Mouse (Mus musculus) C2C12 (cell line): ENCODE data around the gene Sall2.

Experiments used
- CEBPB ChIP-seq: IDR thresholded peaks from one replicate; pipeline ENCODE4 v1.6.1; 2011; ENCODE audit warnings: low read depth, mild to moderate bottlenecking, control low read depth, moderate library complexity
- CTCF ChIP-seq: IDR thresholded peaks from one replicate; pipeline ENCODE4 v1.5.1; 2011; ENCODE audit not compliant: control insufficient read depth, insufficient read depth, insufficient read length
- FOSL1 ChIP-seq: IDR thresholded peaks from one replicate; pipeline ENCODE4 v1.8.0; 2011; ENCODE audit warnings: mild to moderate bottlenecking, low read length; ENCODE audit not compliant: poor library complexity, insufficient read depth, severe bottlenecking
- MAX ChIP-seq: IDR thresholded peaks from one replicate; pipeline ENCODE4 v1.6.1; 2011; ENCODE audit warnings: mild to moderate bottlenecking, control low read depth
- MYOD1 ChIP-seq: IDR thresholded peaks from one replicate; pipeline ENCODE4 v1.6.1; 2011; ENCODE audit warnings: low read depth; ENCODE audit not compliant: control insufficient read depth, insufficient read length
- MYOG ChIP-seq: IDR thresholded peaks from one replicate; pipeline ENCODE4 v1.6.1; 2011; ENCODE audit not compliant: control insufficient read depth, insufficient read length; ENCODE audit errors: extremely low read depth
- USF1 ChIP-seq: IDR thresholded peaks from one replicate; pipeline ENCODE4 v1.6.1; 2011; ENCODE audit warnings: low read depth, mild to moderate bottlenecking, control low read depth, moderate library complexity

- TF ChIP-seq MAX = no peak
- no peak for TF ChIP-seq CTCF
- TF ChIP-seq USF1 = no peak
- no peak for TF ChIP-seq MYOG
- TF ChIP-seq MYOD1 = no peak
- no peak for TF ChIP-seq CEBPB
- TF ChIP-seq FOSL1 = no peak
Observed at GRCm38 (mm10) chr14:52331069-52331750, 2.6 kb upstream of the Sall2 start.
